Mouse (Mus musculus) Muller cell, postnatal 12 days (primary cell): Measurements from ENCODE around the gene Zbtb1.
A peak's percentile ranks its signal among the peaks of the same experiment; 100 is the strongest.
"Not testable (repeated sequence)": the region's sequence is repeated elsewhere in the genome, so short reads cannot be mapped to it uniquely, and the experiment has no call there.

Experiments used
- DNase-seq: peaks from one replicate; pipeline ENCODE4 v3.0.0-alpha.2; 2015; ENCODE audit errors: inconsistent ontology term

Gene Zbtb1

GRCm38 (mm10) chr12:76404836-76405182 is 34.7 kb downstream of the Zbtb1 start:
- no peak for DNase-seq

DNA sequence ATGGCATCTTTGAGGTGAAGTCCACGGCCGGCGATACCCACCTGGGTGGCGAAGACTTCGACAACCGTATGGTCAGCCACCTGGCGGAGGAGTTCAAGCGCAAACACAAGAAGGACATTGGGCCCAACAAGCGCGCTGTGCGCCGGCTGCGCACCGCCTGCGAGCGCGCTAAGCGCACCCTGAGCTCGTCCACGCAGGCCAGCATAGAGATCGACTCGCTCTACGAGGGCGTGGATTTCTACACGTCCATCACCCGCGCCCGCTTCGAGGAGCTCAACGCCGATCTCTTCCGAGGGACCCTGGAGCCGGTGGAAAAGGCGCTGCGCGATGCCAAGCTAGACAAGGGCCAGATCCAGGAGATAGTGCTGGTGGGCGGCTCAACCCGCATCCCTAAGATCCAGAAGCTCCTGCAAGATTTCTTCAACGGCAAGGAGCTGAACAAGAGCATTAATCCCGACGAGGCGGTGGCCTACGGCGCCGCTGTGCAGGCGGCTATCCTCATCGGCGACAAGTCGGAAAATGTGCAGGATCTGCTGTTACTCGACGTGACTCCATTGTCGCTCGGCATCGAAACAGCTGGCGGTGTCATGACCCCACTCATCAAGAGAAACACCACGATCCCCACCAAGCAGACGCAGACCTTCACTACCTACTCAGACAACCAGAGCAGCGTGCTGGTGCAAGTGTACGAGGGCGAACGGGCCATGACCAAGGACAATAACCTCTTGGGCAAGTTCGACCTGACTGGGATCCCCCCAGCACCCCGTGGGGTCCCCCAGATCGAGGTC is 35.3 kb downstream of the Zbtb1 start:
- DNase-seq = no peak

GRCm38 (mm10) chr12:76405971-76406370 is 35.9 kb downstream of the Zbtb1 start:
- DNase-seq = no peak

DNA sequence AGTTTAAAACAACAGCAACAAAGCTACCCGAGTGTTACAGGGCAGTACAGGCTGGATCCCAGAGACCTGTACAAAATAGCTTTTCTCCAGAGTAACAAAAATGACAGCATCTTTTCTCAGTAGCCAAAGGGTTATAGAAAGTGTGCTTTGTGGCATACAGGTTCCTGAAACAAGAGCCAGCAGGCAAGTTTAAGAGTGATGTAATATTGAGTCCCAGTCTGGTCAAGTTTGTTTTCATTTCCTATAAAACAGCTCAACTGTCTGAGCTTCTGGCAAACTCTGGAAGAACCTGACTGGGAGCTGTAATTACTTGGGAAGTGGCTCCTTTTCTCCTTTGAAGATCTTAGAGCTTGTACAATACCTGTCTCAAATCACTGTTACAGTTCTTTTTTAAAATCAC is 37.1 kb downstream of the Zbtb1 start:
- DNase-seq = no peak

DNA sequence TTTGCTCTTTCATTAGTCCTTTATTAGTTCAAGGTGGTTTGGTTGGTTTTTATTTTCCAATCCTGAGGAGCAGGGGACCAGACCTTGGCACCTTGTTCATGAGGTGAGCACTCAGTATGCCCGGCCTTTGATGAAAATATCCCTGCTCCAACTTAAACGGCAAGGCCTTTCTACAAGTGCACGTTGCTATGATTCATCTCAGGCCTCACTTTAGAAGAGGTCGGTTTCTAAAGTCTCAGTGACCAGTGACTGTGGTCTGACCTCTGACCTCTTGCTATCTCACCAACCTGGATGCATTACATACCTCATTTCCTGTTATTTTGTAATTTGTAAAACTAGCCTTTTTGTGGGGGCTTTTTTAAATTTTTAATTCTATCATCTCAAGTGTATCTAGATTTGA is 39.1 kb downstream of the Zbtb1 start:
- no peak for DNase-seq

- no peak for DNase-seq
Observed at GRCm38 (mm10) chr12:76415383-76416010, 45.4 kb downstream of the Zbtb1 start.

- peak; percentile 19 for DNase-seq
Observed at GRCm38 (mm10) chr12:76417433-76417854, 47.4 kb downstream of the Zbtb1 start, which contains the start of gene Ppp1r36. Gene Ppp1r36, plus strand, starts transcription at chr12:76417538.

DNA sequence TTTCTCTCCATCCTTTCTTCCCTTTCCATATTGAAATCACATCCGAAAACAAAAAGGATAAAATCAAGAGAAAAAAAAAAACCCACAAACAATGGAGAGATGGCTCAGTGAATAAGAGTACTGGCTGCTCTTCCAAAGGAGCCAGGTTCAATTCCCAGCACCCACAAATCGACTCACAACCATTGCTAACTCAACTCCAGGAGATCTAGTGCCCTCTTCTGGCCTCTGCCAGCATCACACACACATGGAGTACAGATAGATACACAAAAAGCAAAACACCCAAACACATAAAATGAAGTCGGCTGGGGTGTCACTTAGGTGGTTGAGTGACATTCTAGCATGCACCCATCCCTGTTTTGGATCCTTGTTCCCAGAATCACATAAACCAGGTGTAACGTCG is 48.3 kb downstream of the Zbtb1 start:
- DNase-seq = no peak

DNA sequence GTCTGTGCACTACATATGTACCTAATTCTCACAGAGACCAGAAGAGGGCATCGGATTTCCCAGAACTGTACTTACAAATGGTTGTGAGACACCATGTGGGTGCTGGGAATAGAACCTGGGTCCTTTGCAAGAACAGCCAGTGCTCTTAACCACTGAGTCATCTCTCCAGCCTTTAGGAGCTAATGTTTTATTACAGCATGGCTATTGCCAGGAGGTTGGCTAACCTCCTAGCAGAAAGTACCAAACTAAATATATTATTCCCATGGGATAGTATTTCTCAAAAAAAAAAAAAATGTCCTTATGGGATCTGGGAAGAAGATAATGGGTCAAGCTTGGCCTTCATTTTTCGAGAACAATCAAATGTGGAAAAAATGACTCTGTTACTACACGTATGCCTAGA is 55.2 kb downstream of the Zbtb1 start:
- no peak for DNase-seq

DNA sequence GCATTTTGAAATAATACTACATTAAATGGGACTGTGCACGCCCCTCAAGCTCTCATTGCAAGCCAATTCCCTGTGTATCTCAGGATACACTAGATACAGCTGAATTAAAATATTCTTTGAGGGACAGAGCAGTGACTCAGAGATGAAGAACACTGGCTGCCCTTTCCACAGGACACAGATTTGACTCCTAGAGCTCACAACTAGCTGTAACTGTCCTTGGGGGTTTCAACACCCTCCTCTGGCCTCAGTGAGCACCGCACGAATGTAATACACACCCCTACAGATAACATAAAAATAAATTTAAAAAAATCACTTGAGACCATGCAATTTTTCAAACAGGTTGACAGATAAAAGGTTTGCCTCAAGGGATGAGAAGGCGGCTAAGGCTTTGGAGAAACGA is 57.5 kb downstream of the Zbtb1 start:
- DNase-seq = no peak

GRCm38 (mm10) chr12:76430879-76431406 is 60.9 kb downstream of the Zbtb1 start:
- no peak for DNase-seq

DNA sequence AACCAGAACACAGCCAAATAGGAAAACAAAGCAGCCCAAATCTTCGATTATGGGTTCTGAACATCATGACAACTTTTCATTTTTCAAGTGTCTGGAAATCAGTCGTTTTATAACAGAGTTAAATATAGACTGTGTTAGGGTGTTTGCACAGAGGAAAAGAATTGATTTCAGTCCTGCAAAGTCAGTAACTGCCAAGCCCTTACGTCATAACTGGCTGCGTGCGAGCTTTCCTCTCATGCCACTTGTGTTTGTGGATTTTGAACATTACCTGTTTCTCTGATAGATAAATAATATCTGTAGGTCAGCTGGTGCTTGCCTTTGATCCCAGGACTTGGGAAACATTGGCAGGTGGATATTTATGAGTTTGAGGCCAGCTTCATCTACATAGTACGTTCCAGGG is 61.4 kb downstream of the Zbtb1 start:
- DNase-seq = no peak

GRCm38 (mm10) chr12:76434111-76434510 is 64.0 kb downstream of the Zbtb1 start:
- no peak for DNase-seq

DNA sequence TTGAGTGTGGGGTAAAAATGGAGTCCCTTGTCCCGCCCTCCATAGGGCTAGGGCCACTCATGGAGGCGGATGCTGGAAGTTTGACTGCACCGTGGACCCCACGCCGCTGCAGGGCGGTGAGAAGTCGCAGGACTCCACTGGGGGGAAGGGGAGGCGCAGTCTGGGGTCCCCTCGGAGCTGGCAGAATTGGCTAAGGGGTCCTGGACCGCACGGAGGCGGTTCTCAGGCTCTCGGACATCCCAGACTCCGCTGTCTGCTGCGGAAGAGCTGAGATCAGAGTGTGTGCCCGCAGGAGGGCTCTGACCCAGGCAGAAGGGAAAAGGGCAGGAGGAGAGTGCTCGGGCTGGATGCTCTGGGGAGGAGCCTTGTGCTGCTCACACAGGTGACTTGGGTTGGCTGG is 65.0 kb downstream of the Zbtb1 start:
- DNase-seq = no peak

GRCm38 (mm10) chr12:76435549-76435948 is 65.5 kb downstream of the Zbtb1 start:
- DNase-seq = no peak

GRCm38 (mm10) chr12:76443488-76443887 is 73.4 kb downstream of the Zbtb1 start:
- not testable (repeated sequence) for DNase-seq

DNA sequence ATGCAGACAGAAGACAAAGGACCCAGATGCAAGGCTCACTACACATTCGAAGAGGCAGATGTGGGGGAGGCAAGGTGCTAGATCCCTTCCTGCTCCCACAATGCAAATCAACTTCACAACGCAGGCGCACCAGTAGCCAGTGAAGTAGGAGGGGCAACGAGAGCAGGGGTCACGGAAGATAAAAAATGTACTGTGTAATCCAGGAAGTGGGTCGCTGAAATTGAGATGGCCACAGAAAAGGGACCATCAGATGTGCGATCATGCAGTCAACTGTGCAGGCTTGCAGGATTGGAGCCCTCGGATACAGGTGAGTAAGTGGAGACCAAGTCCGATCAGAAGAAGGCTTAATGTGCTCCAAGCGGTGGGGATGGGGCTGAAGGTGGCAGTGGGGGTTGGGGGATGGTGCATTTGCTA is 74.3 kb downstream of the Zbtb1 start:
- no peak for DNase-seq

- no peak for DNase-seq
Observed at GRCm38 (mm10) chr12:76444862-76445261, 74.8 kb downstream of the Zbtb1 start.

GRCm38 (mm10) chr12:76446201-76446600 is 76.1 kb downstream of the Zbtb1 start:
- no peak for DNase-seq
